ENCODE assay signal across 11 mouse cellular contexts in the genomic region with DNA sequence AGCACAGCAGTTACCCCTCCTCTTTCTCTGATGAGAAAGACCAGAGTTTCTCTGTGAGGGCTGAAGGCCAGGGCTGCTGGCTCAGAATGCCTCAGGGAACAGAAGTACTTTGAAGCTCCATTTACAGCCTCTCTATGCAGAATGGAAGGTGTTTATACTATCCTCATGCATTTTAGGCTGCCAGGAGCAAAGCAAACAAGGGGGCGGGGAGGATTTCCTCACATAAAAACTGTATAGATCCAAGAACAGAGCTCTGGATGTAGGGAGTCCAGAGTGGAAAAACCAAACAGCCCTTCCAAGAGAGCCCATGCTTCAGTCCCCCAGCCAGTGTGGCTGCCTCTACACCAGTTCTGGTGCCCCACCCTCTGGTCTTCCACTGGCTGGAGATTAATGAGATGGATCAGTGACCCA.
A peak's percentile ranks its signal among the peaks of the same experiment; 100 is the strongest.
DNase-seq lines count a peak whose midpoint lies in the region; ATAC-seq and TF ChIP-seq lines count a peak whose summit lies in the region.
"Had no signal": no experiment of that assay in that cellular context is flagged by ENCODE, and none has a peak within 500 bp of the region (broad histone marks: within the 10 kb centered on the region; RNA-seq: fewer than 3 reads in every experiment).

No protein-coding gene starts in this region.

- H3K27me3 ChIP-seq in forebrain, embryonic 13.5 days = no peaks in the 10 kb centered on the region
- peaks cover 2% of the 10 kb centered on the region; the same call in 1 of the 2 replicates for H3K27me3 ChIP-seq in forebrain, embryonic 11.5 days (ENCODE audit: control insufficient read depth, insufficient read depth, low read length)
- H3K27me3 ChIP-seq in neural tube, embryonic 13.5 days = no peaks in the 10 kb centered on the region
- H3K27me3 ChIP-seq in intestine, embryonic 15.5 days (replicated peaks) = no peaks in the 10 kb centered on the region
- no peaks in the 10 kb centered on the region for H3K27me3 ChIP-seq in liver, postnatal 0 days (ENCODE audit: insufficient read depth, low read length)

- ATAC-seq in forebrain, embryonic 13.5 days = peak; percentile 39; the same call in 1 of the 2 replicates
- ATAC-seq in forebrain, embryonic 11.5 days (replicated peaks; ENCODE audit: low FRiP score) = no peak
- peak; percentile 57 for ATAC-seq in neural tube, embryonic 13.5 days (ENCODE audit: low read depth)
- peak; percentile 74; the same call in 1 of the 2 replicates for ATAC-seq in intestine, embryonic 15.5 days
- no peak for ATAC-seq in liver, postnatal 0 days
- ATAC-seq: lung, postnatal 0 days; Patski had no signal

- no peak for DNase-seq in forebrain, embryonic 11.5 days (ENCODE audit: low spot score)
- no peak for DNase-seq in neural tube, embryonic 10.5 days (ENCODE audit: extremely low spot score, low spot score)
- peak; percentile 19 for DNase-seq in yolk sac, embryonic 10.5 days (ENCODE audit: low spot score)
- no peak for DNase-seq in liver, postnatal 0 days
- DNase-seq in right cerebral cortex, postnatal 4 days = no peak
- DNase-seq: heart, adult 2 months had no signal

- no peak overlapping the region for H3K4me2 ChIP-seq in forebrain, embryonic 13.5 days
- H3K4me2 ChIP-seq in forebrain, embryonic 11.5 days (ENCODE audit: low read depth, low read length, severe bottlenecking) = no peak overlapping the region
- H3K4me2 ChIP-seq in neural tube, embryonic 13.5 days = no peak overlapping the region
- no peak overlapping the region for H3K4me2 ChIP-seq in intestine, embryonic 15.5 days (replicated peaks)
- no peak overlapping the region for H3K4me2 ChIP-seq in liver, postnatal 0 days (ENCODE audit: low read depth, low read length)

- no peaks in the 10 kb centered on the region for H3K9me3 ChIP-seq in forebrain, embryonic 13.5 days (replicated peaks)
- no peaks in the 10 kb centered on the region for H3K9me3 ChIP-seq in forebrain, embryonic 11.5 days (ENCODE audit: control insufficient read depth, low read length)
- no peaks in the 10 kb centered on the region for H3K9me3 ChIP-seq in neural tube, embryonic 13.5 days
- no peaks in the 10 kb centered on the region for H3K9me3 ChIP-seq in intestine, embryonic 15.5 days
- no peaks in the 10 kb centered on the region for H3K9me3 ChIP-seq in liver, postnatal 0 days (ENCODE audit: low read length)

- 57% methylated on average over 1 of the region's 1 CpGs for WGBS in forebrain, embryonic 13.5 days
- 62% methylated on average over 1 of the region's 1 CpGs for WGBS in forebrain, embryonic 11.5 days
- WGBS in neural tube, embryonic 13.5 days = 38% methylated on average over 1 of the region's 1 CpGs
- 19% methylated on average over 1 of the region's 1 CpGs for WGBS in intestine, embryonic 15.5 days
- WGBS in liver, postnatal 0 days (ENCODE audit: insufficient replicate concordance) = 54% methylated on average over 1 of the region's 1 CpGs

- no peak overlapping the region for H3K4me3 ChIP-seq in forebrain, embryonic 13.5 days
- H3K4me3 ChIP-seq in forebrain, embryonic 11.5 days (ENCODE audit: low read depth, low read length) = no peak overlapping the region
- no peak overlapping the region for H3K4me3 ChIP-seq in neural tube, embryonic 13.5 days
- no peak overlapping the region for H3K4me3 ChIP-seq in intestine, embryonic 15.5 days (replicated peaks)
- no peak overlapping the region for H3K4me3 ChIP-seq in liver, postnatal 0 days (ENCODE audit: low read depth, low read length)
- H3K4me3 ChIP-seq: heart, adult 2 months had no signal

- no peaks in the 10 kb centered on the region for H3K36me3 ChIP-seq in forebrain, embryonic 13.5 days (ENCODE audit: poor library complexity, severe bottlenecking)
- no peaks in the 10 kb centered on the region for H3K36me3 ChIP-seq in forebrain, embryonic 11.5 days (ENCODE audit: control insufficient read depth, insufficient read depth, low read length)
- H3K36me3 ChIP-seq in neural tube, embryonic 13.5 days = peaks cover 26% of the 10 kb centered on the region
- H3K36me3 ChIP-seq in intestine, embryonic 15.5 days = no peaks in the 10 kb centered on the region
- no peaks in the 10 kb centered on the region for H3K36me3 ChIP-seq in liver, postnatal 0 days (replicated peaks; ENCODE audit: insufficient read depth, low read length)

- no peak for TF ChIP-seq CTCF in liver, postnatal 0 days (IDR thresholded peaks at IDR 0.05; ENCODE audit: low read depth)

- H3K9ac ChIP-seq in forebrain, embryonic 13.5 days = no peak overlapping the region
- H3K9ac ChIP-seq in forebrain, embryonic 11.5 days (ENCODE audit: low read length) = no peak overlapping the region
- no peak overlapping the region for H3K9ac ChIP-seq in neural tube, embryonic 13.5 days
- no peak overlapping the region for H3K9ac ChIP-seq in intestine, embryonic 15.5 days
- no peak overlapping the region for H3K9ac ChIP-seq in liver, postnatal 0 days (replicated peaks)

- no peak for TF ChIP-seq EP300 in liver, postnatal 0 days (IDR thresholded peaks at IDR 0.05; ENCODE audit: low read depth)

- peak overlapping the region; percentile 16; the same call in 1 of the 2 replicates for H3K27ac ChIP-seq in forebrain, embryonic 13.5 days
- H3K27ac ChIP-seq in forebrain, embryonic 11.5 days (ENCODE audit: low read depth, low read length) = no peak overlapping the region
- peak overlapping the region; percentile 72 for H3K27ac ChIP-seq in neural tube, embryonic 13.5 days (replicated peaks)
- H3K27ac ChIP-seq in intestine, embryonic 15.5 days = peak overlapping the region; percentile 36
- no peak overlapping the region for H3K27ac ChIP-seq in liver, postnatal 0 days (ENCODE audit: low read depth)
- H3K27ac ChIP-seq: heart, adult 2 months had no signal

- peaks cover 18% of the 10 kb centered on the region for H3K4me1 ChIP-seq in forebrain, embryonic 13.5 days
- H3K4me1 ChIP-seq in forebrain, embryonic 11.5 days (replicated peaks; ENCODE audit: control insufficient read depth, insufficient read depth, low read length) = 0 out of 2 replicates have a peak, but pooled peaks cover 3% of the 10 kb centered on the region
- H3K4me1 ChIP-seq in neural tube, embryonic 13.5 days (replicated peaks) = peaks cover 36% of the 10 kb centered on the region
- H3K4me1 ChIP-seq in intestine, embryonic 15.5 days (replicated peaks) = 0 out of 2 replicates have a peak, but pooled peaks cover 3% of the 10 kb centered on the region
- no peaks in the 10 kb centered on the region for H3K4me1 ChIP-seq in liver, postnatal 0 days (ENCODE audit: insufficient read depth)

Comparison
In these comparisons a context has a peak if more than half of its experiments do, and no peak if none do; other contexts are left out.
1. ATAC-seq: peak in forebrain, embryonic 13.5 days (single experiment), neural tube, embryonic 13.5 days (single experiment) and intestine, embryonic 15.5 days (single experiment); none in forebrain, embryonic 11.5 days (single experiment) and liver, postnatal 0 days (single experiment).
2. H3K27ac ChIP-seq: peak in forebrain, embryonic 13.5 days (single experiment), neural tube, embryonic 13.5 days (single experiment) and intestine, embryonic 15.5 days (single experiment); none in forebrain, embryonic 11.5 days (single experiment) and liver, postnatal 0 days (single experiment).